Mouse (Mus musculus) layer of hippocampus, postnatal 10 days (tissue): ENCODE results near the gene Ahnak2. TPM values are rescaled to one million over a fixed set of nuclear protein-coding genes. Genes with fewer than 3 reads are reported as not detected.

Experiments used
- DNase-seq, 2 experiments: peaks; one replicate each; pipeline ENCODE4 v3.0.0; 2021; ENCODE audit warnings: low spot score in 2 of 2
- total RNA-seq, 2 experiments: library from RNA; stranded (reverse); gene quantifications; 2 replicates each; pipeline ENCODE4 v1.2.3; 2021

Gene Ahnak2
- total RNA-seq, 2 experiments from 2014 or later = 11.8 to 17.1 TPM

DNA sequence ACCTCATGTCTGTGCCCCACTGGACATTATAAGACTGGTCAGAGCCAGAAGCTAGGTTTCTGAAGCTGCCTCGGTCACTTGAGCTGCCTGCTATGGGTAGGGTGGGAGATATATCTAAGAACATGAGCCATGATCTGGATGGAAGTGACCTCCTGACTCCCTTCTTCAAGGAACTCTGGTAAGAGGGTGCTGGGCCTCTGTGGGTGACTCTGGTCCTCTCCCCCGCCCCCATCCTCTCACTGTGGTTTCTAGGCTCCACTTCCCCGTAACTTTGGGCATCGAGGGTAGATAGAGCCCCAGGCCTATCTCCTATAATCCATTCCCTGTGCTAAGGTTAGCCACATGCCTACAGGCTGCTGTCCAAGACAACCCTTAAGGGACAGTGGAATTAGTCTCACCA is 41.0 kb downstream of the Ahnak2 start:
- no peak for DNase-seq

- no peak for DNase-seq
Observed at GRCm38 (mm10) chr12:112760154-112760926, 42.1 kb downstream of the Ahnak2 start, which contains the start of gene Pld4. Pld4 (plus strand) TSS chr12:112760655.

- DNase-seq = no peak
Observed at GRCm38 (mm10) chr12:112759471-112759870, 43.0 kb downstream of the Ahnak2 start.

DNA sequence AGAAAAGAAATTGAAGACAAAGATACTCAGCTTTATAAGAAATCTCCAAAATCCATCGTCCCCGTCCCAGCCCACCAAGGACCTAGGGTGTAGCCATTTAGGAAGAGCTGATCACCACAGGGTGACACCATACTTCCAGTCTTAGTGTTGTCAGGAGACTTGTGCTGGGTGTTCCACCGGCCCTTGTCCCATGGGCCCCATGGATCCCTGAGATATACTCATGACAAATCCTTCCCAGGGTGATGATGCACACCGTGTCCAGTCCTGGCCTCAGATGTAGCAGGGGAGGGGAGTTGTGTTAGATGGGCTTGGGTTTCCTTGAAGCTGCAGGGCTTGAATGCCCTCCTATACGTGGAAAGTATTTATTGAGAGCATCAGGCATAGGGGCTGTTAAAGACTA is 44.6 kb downstream of the Ahnak2 start:
- no peak for DNase-seq

DNA sequence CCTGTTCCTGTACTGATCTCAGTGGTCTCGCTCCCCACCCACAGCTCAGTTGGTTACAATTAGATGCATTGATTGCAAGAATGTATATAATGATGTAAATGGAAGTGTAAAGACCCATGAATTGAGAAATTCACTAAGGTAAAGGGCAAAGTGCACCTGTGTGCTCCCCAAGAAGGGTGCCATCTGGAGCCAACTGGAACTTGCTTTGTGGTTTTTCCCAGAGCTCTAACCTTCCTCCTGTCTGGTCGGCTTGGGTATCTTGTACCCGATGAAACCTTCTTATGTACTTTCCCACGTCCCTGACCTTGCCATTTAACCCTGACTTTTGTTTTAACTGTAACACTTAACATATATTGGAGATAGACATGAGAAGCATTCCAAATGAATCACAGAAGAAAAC is 46.6 kb downstream of the Ahnak2 start:
- no peak for DNase-seq

DNA sequence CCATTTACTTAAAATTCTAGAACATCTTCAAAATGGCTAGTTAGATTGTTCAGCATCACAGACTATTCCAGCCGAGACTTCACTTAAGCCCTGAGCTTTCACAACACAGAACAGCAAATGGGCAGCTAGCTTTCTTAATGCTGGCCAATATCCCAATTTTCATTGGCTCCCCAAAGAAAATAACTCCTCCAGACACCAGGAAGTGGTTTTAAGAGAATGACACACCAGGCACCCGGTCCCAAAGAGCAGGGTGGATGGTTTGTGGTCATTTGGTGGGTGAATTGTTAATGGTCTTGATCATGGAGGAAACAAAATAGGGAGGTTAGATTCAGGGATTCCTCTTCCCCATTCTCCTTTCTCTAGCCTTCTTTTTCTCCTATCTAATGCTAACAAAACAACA is 50.1 kb downstream of the Ahnak2 start:
- no peak for DNase-seq

DNA sequence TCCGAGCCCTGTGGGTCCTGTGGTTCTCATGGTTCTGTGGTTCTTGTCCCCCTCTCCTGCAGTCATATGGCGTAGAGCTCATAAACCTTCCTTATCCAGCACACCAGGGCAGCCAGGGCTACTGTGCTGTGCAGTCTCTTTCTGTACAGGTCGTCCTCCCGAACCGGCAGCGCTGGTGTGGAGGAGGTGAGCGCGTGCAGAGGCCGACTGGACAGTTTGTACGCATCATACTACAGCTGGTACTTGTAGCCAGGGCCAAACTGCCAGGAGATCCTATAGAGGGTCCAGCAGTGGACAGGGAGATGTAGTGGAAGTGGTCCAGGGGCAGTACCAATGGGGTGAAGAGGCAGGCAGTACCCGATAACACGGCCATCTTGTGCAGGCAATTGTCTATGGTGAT is 51.5 kb downstream of the Ahnak2 start:
- DNase-seq = no peak

DNA sequence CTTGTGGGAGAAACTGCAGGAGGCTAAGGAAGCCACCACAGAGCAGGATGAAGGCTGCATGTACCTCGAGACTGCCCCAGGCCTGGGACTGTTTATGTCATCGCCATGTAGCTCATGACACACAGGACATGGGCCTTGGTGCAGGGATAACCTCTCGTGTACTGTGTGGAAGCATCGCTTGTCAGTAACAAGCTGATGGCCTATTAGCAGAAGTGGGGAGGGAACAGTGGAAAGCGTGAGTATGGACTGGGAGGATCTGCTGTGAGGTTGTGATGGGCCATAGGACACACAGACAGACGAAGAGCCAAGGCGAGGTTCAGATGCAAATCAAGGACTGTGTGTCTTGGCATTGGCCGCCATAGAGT is 54.9 kb downstream of the Ahnak2 start:
- no peak for DNase-seq

GRCm38 (mm10) chr12:112746808-112747605 is 55.5 kb downstream of the Ahnak2 start:
- no peak for DNase-seq

DNA sequence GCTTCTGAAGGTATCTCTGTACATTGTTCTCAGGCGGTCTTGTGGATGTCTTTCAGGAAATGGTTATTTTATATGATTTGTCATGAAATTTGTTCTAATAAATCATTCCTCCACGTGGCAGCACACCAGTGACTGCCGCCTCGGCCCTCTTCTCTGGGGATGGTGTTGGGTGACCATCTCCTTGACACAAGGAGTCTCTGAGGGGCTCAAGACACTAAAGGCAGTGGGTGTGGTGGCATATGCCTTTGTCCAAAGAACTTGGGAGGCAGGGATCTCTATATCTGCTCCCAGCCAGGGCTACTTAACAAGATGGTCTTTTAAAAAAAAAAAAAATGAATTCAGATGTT is 56.0 kb downstream of the Ahnak2 start:
- no peak for DNase-seq

DNA sequence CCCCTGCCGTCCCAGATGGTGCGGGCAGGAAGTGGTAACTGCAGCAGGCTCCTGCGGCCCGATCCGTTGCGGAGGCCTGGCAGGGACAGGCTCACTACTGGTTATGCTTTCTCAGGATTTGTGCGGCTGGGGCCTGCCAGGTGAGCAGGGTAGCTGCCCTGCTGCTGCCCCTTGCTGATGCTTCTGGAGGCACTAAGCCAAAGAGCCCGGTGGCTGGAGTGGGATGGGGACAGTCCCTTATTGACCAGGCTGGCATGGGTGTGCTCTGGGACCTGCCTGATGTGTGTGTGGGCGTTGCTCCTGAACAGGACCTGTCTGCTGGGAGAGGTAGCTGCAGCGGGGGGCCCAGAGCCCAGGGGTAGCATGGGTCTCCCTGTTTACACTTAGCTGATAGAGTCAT is 56.7 kb downstream of the Ahnak2 start:
- no peak for DNase-seq

- DNase-seq = no peak
Observed at GRCm38 (mm10) chr12:112744891-112745580, 57.4 kb downstream of the Ahnak2 start.

DNA sequence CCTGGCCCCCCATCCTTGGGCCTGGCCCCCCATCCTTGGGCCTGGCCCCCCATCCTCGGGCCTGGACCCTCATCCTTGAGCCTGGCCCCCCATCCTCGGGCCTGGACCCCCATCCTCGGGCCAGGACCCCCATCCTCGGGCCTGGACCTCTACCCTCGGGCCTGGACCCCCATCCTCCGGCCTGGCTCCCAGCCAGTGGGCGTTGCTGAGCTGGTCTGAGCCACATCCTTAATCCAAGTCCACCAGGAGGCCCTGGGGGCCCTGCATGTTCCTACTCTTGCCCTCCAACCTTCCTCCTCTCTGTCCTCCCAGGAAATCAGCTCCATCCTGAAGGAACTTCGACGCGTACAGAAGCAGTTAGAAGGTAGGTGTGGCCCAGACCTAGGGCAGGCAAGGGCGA is 58.2 kb downstream of the Ahnak2 start:
- DNase-seq = no peak

- DNase-seq = peak; percentile 82 to 84
Observed at GRCm38 (mm10) chr12:112743168-112743975, 59.1 kb downstream of the Ahnak2 start.

GRCm38 (mm10) chr12:112742768-112743167 is 59.7 kb downstream of the Ahnak2 start:
- no peak for DNase-seq

- no peak for DNase-seq
Observed at GRCm38 (mm10) chr12:112739023-112739568, 63.4 kb downstream of the Ahnak2 start.

GRCm38 (mm10) chr12:112738281-112739022 is 64.0 kb downstream of the Ahnak2 start:
- DNase-seq = no peak

GRCm38 (mm10) chr12:112737761-112738160 is 64.7 kb downstream of the Ahnak2 start:
- DNase-seq = peak; percentile 77 to 83

- DNase-seq = no peak
Observed at GRCm38 (mm10) chr12:112737081-112737480, 65.4 kb downstream of the Ahnak2 start.

DNA sequence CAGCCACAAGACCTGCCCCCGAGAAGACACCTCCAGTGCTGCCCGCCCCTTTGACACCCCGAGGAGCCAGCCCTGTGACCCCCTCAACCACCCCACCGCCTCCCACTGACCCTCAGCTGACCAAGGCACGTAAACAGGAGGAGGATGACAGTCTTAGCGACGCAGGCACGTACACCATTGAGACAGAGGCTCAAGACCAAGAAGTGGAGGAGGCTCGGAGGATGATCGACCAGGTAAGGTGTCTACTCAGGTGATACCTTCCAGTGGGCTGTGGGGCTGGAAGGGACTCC is 65.9 kb downstream of the Ahnak2 start:
- no peak for DNase-seq
